24 mouse cellular contexts compared by ENCODE assay signal in genomic region chr8:46220566-46220965, GRCm38 (mm10). TPM values are rescaled to one million over a fixed set of nuclear protein-coding genes. Genes with fewer than 3 reads are reported as not detected.
DNase-seq lines count a peak whose midpoint lies in the region; ATAC-seq and TF ChIP-seq lines count a peak whose summit lies in the region.
"Had no signal": no experiment of that assay in that cellular context is flagged by ENCODE, and none has a peak within 500 bp of the region (broad histone marks: within the 10 kb centered on the region; RNA-seq: fewer than 3 reads in every experiment).

No protein-coding gene starts in this region.

- H3K4me1 ChIP-seq in heart, postnatal 0 days (ENCODE audit: control insufficient read depth, insufficient read depth) = peaks cover 9% of the 10 kb centered on the region
- H3K4me1 ChIP-seq in kidney, embryonic 15.5 days = no peaks in the 10 kb centered on the region
- peaks cover 9% of the 10 kb centered on the region for H3K4me1 ChIP-seq in limb, embryonic 10.5 days
- H3K4me1 ChIP-seq: intestine, embryonic 15.5 days; neural tube, embryonic 12.5 days had no signal

- H3K4me2 ChIP-seq in heart, postnatal 0 days (ENCODE audit: low read depth, low read length) = no peak overlapping the region
- no peak overlapping the region for H3K4me2 ChIP-seq in kidney, embryonic 15.5 days
- H3K4me2 ChIP-seq: forebrain, embryonic 15.5 days; intestine, embryonic 15.5 days; liver, embryonic 15.5 days; lung, embryonic 15.5 days; neural tube, embryonic 12.5 days had no signal

- no peaks in the 10 kb centered on the region for H3K27me3 ChIP-seq in heart, postnatal 0 days (ENCODE audit: control insufficient read depth, insufficient read depth, low read length)
- H3K27me3 ChIP-seq in kidney, embryonic 15.5 days = no peaks in the 10 kb centered on the region
- H3K27me3 ChIP-seq in limb, embryonic 10.5 days (ENCODE audit: low read depth, poor library complexity, severe bottlenecking) = no peaks in the 10 kb centered on the region
- H3K27me3 ChIP-seq: forebrain, embryonic 15.5 days; intestine, embryonic 15.5 days; liver, embryonic 15.5 days; lung, embryonic 15.5 days had no signal

- H3K9ac ChIP-seq in heart, postnatal 0 days (replicated peaks; ENCODE audit: low read depth, low read length) = no peak overlapping the region; the same call in 1 of the 2 replicates
- H3K9ac ChIP-seq in kidney, embryonic 15.5 days = no peak overlapping the region
- H3K9ac ChIP-seq: forebrain, embryonic 15.5 days; intestine, embryonic 15.5 days; liver, embryonic 15.5 days; lung, embryonic 15.5 days; neural tube, embryonic 12.5 days had no signal

- no peaks in the 10 kb centered on the region for H3K36me3 ChIP-seq in heart, postnatal 0 days (replicated peaks; ENCODE audit: control insufficient read depth, insufficient read depth, low read length)
- H3K36me3 ChIP-seq in kidney, embryonic 15.5 days = no peaks in the 10 kb centered on the region
- H3K36me3 ChIP-seq in limb, embryonic 10.5 days = no peaks in the 10 kb centered on the region
- H3K36me3 ChIP-seq: forebrain, embryonic 15.5 days; intestine, embryonic 15.5 days; liver, embryonic 15.5 days; lung, embryonic 15.5 days; neural tube, embryonic 12.5 days had no signal

- peak; percentile 24 for DNase-seq in adrenal gland, adult 2 months
- no peak for DNase-seq in adrenal gland, postnatal 4 days (ENCODE audit: low spot score in 2 of 2)
- DNase-seq in heart, adult 18-20 months = peak; percentile 50 to 69
- DNase-seq in heart, postnatal 25 days (ENCODE audit: low spot score) = no peak
- peak; percentile 82 for DNase-seq in heart, postnatal 0 days (ENCODE audit: low spot score)
- DNase-seq in limb, embryonic 10.5 days (ENCODE audit: low spot score) = no peak
- DNase-seq: adrenal gland, postnatal 25 days; cerebellum, adult 9-10 months; kidney, adult 8-10 months; kidney, postnatal 14 days; left cerebral cortex, postnatal 4 days; liver; lung, postnatal 4 days; midbrain, embryonic 14.5 days; right cerebral cortex, postnatal 14 days; spleen, adult 18-20 months; thymus, postnatal 25 days had no signal

- WGBS in heart, postnatal 0 days = 47% methylated on average over 3 of the region's 3 CpGs
- 72% methylated on average over 3 of the region's 3 CpGs for WGBS in kidney, embryonic 15.5 days
- WGBS in limb, embryonic 10.5 days = 73% methylated on average over 3 of the region's 3 CpGs

- TF ChIP-seq CTCF in heart, postnatal 0 days (IDR thresholded peaks at IDR 0.05; ENCODE audit: low read depth) = no peak

- H3K27ac ChIP-seq in heart, postnatal 0 days (ENCODE audit: low read depth) = peak overlapping the region; percentile 87
- no peak overlapping the region for H3K27ac ChIP-seq in kidney, embryonic 15.5 days
- H3K27ac ChIP-seq in limb, embryonic 10.5 days = no peak overlapping the region
- H3K27ac ChIP-seq: forebrain, embryonic 15.5 days; intestine, embryonic 15.5 days; liver, embryonic 15.5 days; lung, embryonic 15.5 days; neural tube, embryonic 12.5 days had no signal

- H3K4me3 ChIP-seq in heart, postnatal 0 days (ENCODE audit: low read depth, low read length) = no peak overlapping the region
- H3K4me3 ChIP-seq in kidney, embryonic 15.5 days (replicated peaks) = no peak overlapping the region
- no peak overlapping the region for H3K4me3 ChIP-seq in limb, embryonic 10.5 days
- H3K4me3 ChIP-seq: forebrain, embryonic 15.5 days; intestine, embryonic 15.5 days; liver, embryonic 15.5 days; lung, embryonic 15.5 days; neural tube, embryonic 12.5 days had no signal

- peak; percentile 40; the same call in 1 of the 2 replicates for ATAC-seq in heart, postnatal 0 days (ENCODE audit: insufficient read depth, low read depth)
- ATAC-seq in kidney, embryonic 15.5 days (replicated peaks; ENCODE audit: low FRiP score) = no peak
- ATAC-seq: forebrain, embryonic 15.5 days; hindbrain, embryonic 16.5 days; intestine, embryonic 15.5 days had no signal

- intact Hi-C loops in heart, postnatal 25 days (cut with DNase I) = no loop called here

- H3K9me3 ChIP-seq in heart, postnatal 0 days (replicated peaks; ENCODE audit: control insufficient read depth, low read length) = no peaks in the 10 kb centered on the region
- H3K9me3 ChIP-seq in kidney, embryonic 15.5 days (replicated peaks) = no peaks in the 10 kb centered on the region
- H3K9me3 ChIP-seq in limb, embryonic 10.5 days (replicated peaks) = no peaks in the 10 kb centered on the region
- H3K9me3 ChIP-seq: forebrain, embryonic 15.5 days; intestine, embryonic 15.5 days; liver, embryonic 15.5 days; lung, embryonic 15.5 days; neural tube, embryonic 12.5 days had no signal

- TF ChIP-seq EP300 in heart, postnatal 0 days (IDR thresholded peaks at IDR 0.05; ENCODE audit: low read depth) = no peak

RNA-seq across cellular contexts. Expression of gene Slc25a4, which starts 9.5 kb away (rescaled TPM):
- 100 to 1,000 TPM; 133 to 206 TPM for total RNA-seq in adrenal gland, adult 2 months (2021)
- 200 and 240 TPM in 2 replicates for polyA plus RNA-seq in adrenal gland, adult 2 months (2012; rRNA removed)
- total RNA-seq in adrenal gland, postnatal 4 days (2021) = 100 to 1,000 TPM; 273 to 285 TPM
- total RNA-seq in heart, adult 18-20 months (2021) = 1,000 to 10,000 TPM; 4,817 to 5,383 TPM
- 1,000 to 10,000 TPM; 5,468 to 5,495 TPM for total RNA-seq in heart, postnatal 25 days (2021)
- 6,222 and 7,450 TPM in 2 replicates for total RNA-seq in heart, postnatal 0 days (2014; rRNA removed; ENCODE audit: low replicate concordance)
- 6,522 and 6,528 TPM in 2 replicates for polyA plus RNA-seq in heart, postnatal 0 days (2015; fragmentation: Nextera tagmentation; extraction: Ambion mirVana)
- 561 and 585 TPM in 2 replicates for polyA plus RNA-seq in kidney, embryonic 15.5 days (2015; fragmentation: Nextera tagmentation; extraction: Ambion mirVana)
- 486 and 506 TPM in 2 replicates for polyA plus RNA-seq in limb, embryonic 10.5 days (2016; fragmentation: Nextera tagmentation; extraction: Ambion mirVana)

Comparison
In these comparisons a context has a peak if more than half of its experiments do, and no peak if none do; other contexts are left out.
1. DNase-seq: peak in adrenal gland, adult 2 months (single experiment), heart, adult 18-20 months (2 of 2) and heart, postnatal 0 days (single experiment); none in adrenal gland, postnatal 4 days (0 of 2), heart, postnatal 25 days (single experiment) and limb, embryonic 10.5 days (single experiment).
2. RNA of gene Slc25a4, which starts 9.5 kb away (total RNA-seq): 6,222 to 7,450 TPM in heart, postnatal 0 days, 5,468 to 5,495 TPM in heart, postnatal 25 days and 4,817 to 5,383 TPM in heart, adult 18-20 months; 273 to 285 TPM in adrenal gland, postnatal 4 days and 133 to 206 TPM in adrenal gland, adult 2 months; every median in the first group is over 10 times any median in the second.